Mouse (Mus musculus) CH12.LX (cell line): ENCODE data around the gene Iah1.

Source experiments
- CTCF ChIP-seq, 2 experiments: IDR thresholded peaks in 1 of 2; conservative IDR thresholded peaks in 1 of 2; 2 replicates each; pipeline ENCODE4 v1.5.1; 2011 to 2012; ENCODE audit warnings: low read depth in 2 of 2, low read length in 2 of 2, improper control_type of control experiment in 1 of 2, inconsistent platforms in 1 of 2, mild to moderate bottlenecking in 1 of 2, moderate library complexity in 1 of 2
- EP300 ChIP-seq: IDR thresholded peaks from 2 replicates; pipeline ENCODE4 v1.6.1; 2011; ENCODE audit warnings: low read length, improper control_type of control experiment
- RCOR1 ChIP-seq: conservative IDR thresholded peaks from 2 replicates; pipeline ENCODE4 v1.6.1; 2012; ENCODE audit warnings: low read depth, mild to moderate bottlenecking, inconsistent platforms, low read length, improper control_type of control experiment
- SIN3A ChIP-seq: IDR thresholded peaks from 2 replicates; pipeline ENCODE4 v1.6.1; 2012; ENCODE audit warnings: low read length, improper control_type of control experiment, inconsistent platforms

DNA sequence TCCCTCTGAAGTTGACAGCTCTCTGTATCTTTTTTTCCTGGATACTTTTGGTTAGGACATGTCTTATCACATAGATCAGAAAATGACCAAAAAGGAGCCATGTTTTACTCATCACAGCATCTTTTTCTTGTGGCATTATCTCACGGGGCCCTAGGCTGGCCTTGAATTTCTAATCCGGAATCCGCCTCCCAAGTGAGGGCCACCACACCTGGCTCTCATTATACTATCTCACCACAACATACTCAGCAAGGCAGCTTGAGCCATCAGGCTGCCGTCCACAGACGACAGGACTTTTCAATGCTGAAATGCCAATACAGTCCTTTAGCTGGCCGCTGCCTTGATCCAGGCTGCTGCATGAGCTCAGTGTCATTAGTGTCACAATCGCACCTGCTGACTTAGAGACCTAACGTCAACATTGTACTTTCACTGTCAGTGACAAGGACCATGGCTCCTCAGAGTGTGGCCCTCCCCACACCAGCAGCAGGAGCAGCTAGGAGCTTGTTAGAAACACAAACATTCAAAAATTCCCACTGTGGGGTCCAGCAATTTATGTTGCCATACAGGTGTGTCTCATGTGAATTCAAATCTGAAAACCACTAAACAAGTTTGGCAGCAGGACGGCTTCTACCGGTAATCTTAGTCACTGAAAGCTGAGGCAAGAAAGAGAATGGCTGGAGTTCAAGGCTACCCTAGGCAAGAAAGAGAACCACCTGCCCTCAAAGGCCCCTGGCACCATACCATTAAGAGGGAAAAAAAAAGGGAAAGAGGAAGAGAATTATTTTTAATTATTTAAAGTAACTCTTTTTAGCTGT lies 48.6 kb downstream of the Iah1 start:
- no peak for TF ChIP-seq CTCF (conservative IDR thresholded peaks at IDR 0.05 in 1 of 2, IDR thresholded peaks at IDR 0.05 in 1 of 2; ENCODE audit: low read depth in 2 of 2, low read length in 2 of 2)
- no peak for TF ChIP-seq EP300
- TF ChIP-seq RCOR1 = no peak
- no peak for TF ChIP-seq SIN3A
